Mouse (Mus musculus) heart, adult 8-10 months (tissue): ENCODE data around the gene Kif14. TPM values are rescaled to one million over a fixed set of nuclear protein-coding genes. Genes with fewer than 3 reads are reported as not detected.

ENCODE experiments used
- DNase-seq: peaks from one replicate; pipeline ENCODE4 v3.0.0; 2022; ENCODE audit warnings: low spot score
- total RNA-seq, 4 experiments: library from RNA; stranded (reverse); gene quantifications; 2 replicates each; pipeline ENCODE4 v1.2.4; 2022

Kif14 gene
- total RNA-seq: under 1 TPM in 3 of 4 experiments, not detected in 1; 0.06 to 0.37 (median 0.11) TPM

- DNase-seq: peak; percentile 86
These were observed at the start of gene Kif14 for GRCm38 (mm10) chr1:136466143-136466811. Gene Kif14 (plus strand): TSS chr1:136466343.

- no peak for DNase-seq
These were observed 47.8 kb upstream of the Kif14 start for GRCm38 (mm10) chr1:136418393-136418792.

- DNase-seq: no peak
These were observed 38.8 kb upstream of the Kif14 start for GRCm38 (mm10) chr1:136427166-136427969.

GRCm38 (mm10) chr1:136428981-136429380, 37.2 kb upstream of the Kif14 start:
- DNase-seq: no peak

- no peak for DNase-seq
These were observed 35.9 kb upstream of the Kif14 start for GRCm38 (mm10) chr1:136430126-136430818.

GRCm38 (mm10) chr1:136440741-136441140, 25.4 kb upstream of the Kif14 start:
- no peak for DNase-seq

GRCm38 (mm10) chr1:136442809-136443208, 23.3 kb upstream of the Kif14 start:
- no peak for DNase-seq

GRCm38 (mm10) chr1:136444555-136445255, 21.4 kb upstream of the Kif14 start:
- no peak for DNase-seq

- no peak for DNase-seq
These were observed 19.2 kb upstream of the Kif14 start for GRCm38 (mm10) chr1:136446933-136447332.

GRCm38 (mm10) chr1:136447338-136447737, 18.8 kb upstream of the Kif14 start:
- DNase-seq: no peak

- no peak for DNase-seq
These were observed 16.6 kb upstream of the Kif14 start for GRCm38 (mm10) chr1:136449541-136449940.

- DNase-seq: no peak
These were observed 15.9 kb upstream of the Kif14 start for GRCm38 (mm10) chr1:136450206-136450605.

- DNase-seq: no peak
These were observed 13.7 kb upstream of the Kif14 start for GRCm38 (mm10) chr1:136452421-136452820.

- DNase-seq: no peak
These were observed 10.2 kb upstream of the Kif14 start for GRCm38 (mm10) chr1:136455756-136456585.

GRCm38 (mm10) chr1:136456741-136457140, 9.4 kb upstream of the Kif14 start:
- no peak for DNase-seq

GRCm38 (mm10) chr1:136457403-136457802, 8.7 kb upstream of the Kif14 start:
- DNase-seq: no peak

GRCm38 (mm10) chr1:136458691-136459245, 7.4 kb upstream of the Kif14 start:
- DNase-seq: peak; percentile 41

GRCm38 (mm10) chr1:136462443-136462842, 3.7 kb upstream of the Kif14 start:
- DNase-seq: no peak

- DNase-seq: no peak
These were observed 975 bp upstream of the Kif14 start for GRCm38 (mm10) chr1:136465168-136465567.

GRCm38 (mm10) chr1:136469408-136469807, 3.3 kb downstream of the Kif14 start:
- DNase-seq: no peak

- DNase-seq: no peak
These were observed 4.3 kb downstream of the Kif14 start for GRCm38 (mm10) chr1:136470471-136470870.
